Mouse (Mus musculus) kidney, adult 2 months (tissue): ENCODE results near the gene Ccdc43.

Source experiments
- CTCF ChIP-seq: fragments of 200-500 bp; conservative IDR thresholded peaks from 2 replicates; pipeline ENCODE4 v1.5.1; 2011; ENCODE audit warnings: low read depth, mild to moderate bottlenecking, control low read depth, low read length, moderate library complexity, mixed read lengths; ENCODE audit not compliant: insufficient read depth, insufficient read length
- POLR2A ChIP-seq: fragments of 200-500 bp; IDR thresholded peaks from one replicate; pipeline ENCODE4 v1.6.1; 2011; ENCODE audit warnings: low read depth, low read length, control low read depth

- TF ChIP-seq POLR2A (no peak), CTCF (no peak)
Measured at GRCm38 (mm10) chr11:102643891-102644382, 53.6 kb downstream of the Ccdc43 start.
